Mouse (Mus musculus): ENCODE results near the gene Des.
A peak's percentile ranks its signal among the peaks of the same experiment; 100 is the strongest.

Des gene

GRCm38 (mm10) chr1:75360112-75361031, at the start of gene Des:
TSS of gene Des (plus strand) at chr1:75360329.
- peak; percentile 42 for DNase-seq

GRCm38 (mm10) chr1:75311694-75312093, 48.4 kb upstream of the Des start:
- no peak for DNase-seq

- DNase-seq = peak; percentile 57
Observed at GRCm38 (mm10) chr1:75315011-75315410, 45.1 kb upstream of the Des start.

- DNase-seq = peak; percentile 77
Observed at GRCm38 (mm10) chr1:75315456-75316365, 44.4 kb upstream of the Des start.

- DNase-seq = peak; percentile 93
Observed at GRCm38 (mm10) chr1:75316861-75317240, 43.3 kb upstream of the Des start.

- DNase-seq = peak; percentile 100
Observed at GRCm38 (mm10) chr1:75317241-75318201, 42.6 kb upstream of the Des start, which contains the start of gene Dnpep. TSS of gene Dnpep (minus strand) at chr1:75317990.

GRCm38 (mm10) chr1:75318301-75318700, 41.8 kb upstream of the Des start:
- DNase-seq = peak; percentile 71

- peak; percentile 78 for DNase-seq
Observed at GRCm38 (mm10) chr1:75318736-75319135, 41.4 kb upstream of the Des start.

GRCm38 (mm10) chr1:75319166-75319565, 41.0 kb upstream of the Des start:
- DNase-seq = peak; percentile 68

- DNase-seq = no peak
Observed at GRCm38 (mm10) chr1:75327461-75327860, 32.7 kb upstream of the Des start.

GRCm38 (mm10) chr1:75331271-75331670, 28.9 kb upstream of the Des start:
- DNase-seq = no peak

- DNase-seq = no peak
Observed at GRCm38 (mm10) chr1:75336461-75336860, 23.7 kb upstream of the Des start.

- no peak for DNase-seq
Observed at GRCm38 (mm10) chr1:75337097-75337496, 23.0 kb upstream of the Des start.

- no peak for DNase-seq
Observed at GRCm38 (mm10) chr1:75338091-75338694, 21.9 kb upstream of the Des start.

GRCm38 (mm10) chr1:75339337-75339736, 20.8 kb upstream of the Des start:
- DNase-seq = no peak

GRCm38 (mm10) chr1:75340519-75340918, 19.6 kb upstream of the Des start:
- no peak for DNase-seq

GRCm38 (mm10) chr1:75342874-75343416, 17.2 kb upstream of the Des start:
- peak; percentile 93 for DNase-seq

GRCm38 (mm10) chr1:75344291-75345035, 15.7 kb upstream of the Des start:
- DNase-seq = no peak

- DNase-seq = no peak
Observed at GRCm38 (mm10) chr1:75345036-75345935, 14.8 kb upstream of the Des start.

GRCm38 (mm10) chr1:75347279-75347678, 12.8 kb upstream of the Des start:
- DNase-seq = no peak

Measured in cerebellum, adult 9-10 months (tissue).